Mouse (Mus musculus) cortical plate, adult 2 months (tissue): ENCODE data around the gene Kcns1.

ENCODE experiments used
- CTCF ChIP-seq: fragments of 200-500 bp; IDR thresholded peaks from 2 replicates; pipeline ENCODE4 v1.5.1; 2011; ENCODE audit warnings: mild to moderate bottlenecking, control low read depth, low read length; ENCODE audit not compliant: insufficient read depth; ENCODE audit errors: extremely low read depth
- POLR2A ChIP-seq: fragments of 200-500 bp; IDR thresholded peaks from 2 replicates; pipeline ENCODE4 v1.6.1; 2011; ENCODE audit warnings: mild to moderate bottlenecking, low read length, control low read depth; ENCODE audit not compliant: insufficient read depth; ENCODE audit errors: extremely low read depth

DNA sequence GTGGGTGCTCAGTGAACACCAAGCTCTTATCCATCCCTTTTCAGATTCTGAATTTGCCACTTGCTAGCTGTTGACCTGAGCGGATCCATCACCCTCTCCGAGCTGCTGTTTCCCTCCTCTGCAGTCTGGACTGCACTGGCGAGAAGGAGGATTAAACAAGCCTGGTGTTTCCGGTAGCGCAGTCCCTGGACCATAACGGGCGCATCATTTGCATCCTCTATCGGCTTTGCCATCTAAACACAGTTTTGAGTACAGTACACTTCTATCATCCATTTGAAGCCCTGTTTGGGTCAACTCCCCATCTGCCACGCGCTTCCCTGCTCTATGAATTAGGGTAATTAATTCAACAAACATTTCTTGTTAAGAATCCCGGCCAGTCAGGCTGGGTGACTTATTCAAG lies 587 bp downstream of the Kcns1 start:
- TF ChIP-seq POLR2A: no peak
- no peak for TF ChIP-seq CTCF
